Mouse (Mus musculus) heart, embryonic 12.5 days (tissue): Measurements from ENCODE around the gene Hpse2. TPM values are rescaled to one million over a fixed set of nuclear protein-coding genes. Genes with fewer than 3 reads are reported as not detected.
A peak's percentile ranks its signal among the peaks of the same experiment; 100 is the strongest.

ENCODE experiments used
- ATAC-seq: fragments of 200-750 bp; cut with Nextera tagmentation; 2 replicates; pipeline ENCODE4 v1.8.0; 2017; ENCODE audit warnings: moderate TSS enrichment, moderate library complexity; ENCODE audit not compliant: insufficient number of reproducible peaks, low FRiP score
- H3K27ac ChIP-seq: fragments of 300-500 bp; sonication (generic); 2 replicates; pipeline ENCODE4 v1.5.1; 2016; ENCODE audit warnings: mild to moderate bottlenecking, moderate library complexity; ENCODE audit not compliant: poor library complexity, severe bottlenecking
- H3K27me3 ChIP-seq: fragments of 300-500 bp; sonication (generic); replicated peaks from 2 replicates; pipeline ENCODE4 v1.6.1; 2016; ENCODE audit warnings: mild to moderate bottlenecking, moderate library complexity
- H3K36me3 ChIP-seq: fragments of 300-500 bp; sonication (generic); 2 replicates; pipeline ENCODE4 v1.6.1; 2016; ENCODE audit warnings: mild to moderate bottlenecking, moderate library complexity
- H3K4me1 ChIP-seq: fragments of 300-500 bp; sonication (generic); replicated peaks from 2 replicates; pipeline ENCODE4 v1.6.1; 2016; ENCODE audit warnings: mild to moderate bottlenecking
- H3K4me2 ChIP-seq: fragments of 300-500 bp; sonication (generic); 2 replicates; pipeline ENCODE4 v1.6.1; 2016; ENCODE audit warnings: mild to moderate bottlenecking, moderate library complexity
- H3K4me3 ChIP-seq: fragments of 300-500 bp; sonication (generic); 2 replicates; pipeline ENCODE4 v1.5.1; 2016; ENCODE audit warnings: mild to moderate bottlenecking
- H3K9ac ChIP-seq: fragments of 300-500 bp; sonication (generic); 2 replicates; pipeline ENCODE4 v1.6.1; 2016; ENCODE audit warnings: mild to moderate bottlenecking, moderate library complexity
- H3K9me3 ChIP-seq: fragments of 300-500 bp; sonication (generic); replicated peaks from 2 replicates; pipeline ENCODE4 v1.6.1; 2016; ENCODE audit warnings: mild to moderate bottlenecking, moderate library complexity
- WGBS: fragments of 180-500 bp; shearing (Covaris S2); methylation state at CpG from one replicate; pipeline ENCODE4 v1.1.7; 2016; 5-methylcytosine and 5-hydroxymethylcytosine counted together
- polyA plus RNA-seq: library from polyadenylated mRNA; unstranded; fragments of >200 nt; fragmentation: Nextera tagmentation; extraction: Ambion mirVana; gene quantifications from 2 replicates; pipeline ENCODE4 v1.2.1, GENCODE M21; 2016

Gene Hpse2
- polyA plus RNA-seq: 0.30 and 0.51 TPM in 2 replicates

DNA sequence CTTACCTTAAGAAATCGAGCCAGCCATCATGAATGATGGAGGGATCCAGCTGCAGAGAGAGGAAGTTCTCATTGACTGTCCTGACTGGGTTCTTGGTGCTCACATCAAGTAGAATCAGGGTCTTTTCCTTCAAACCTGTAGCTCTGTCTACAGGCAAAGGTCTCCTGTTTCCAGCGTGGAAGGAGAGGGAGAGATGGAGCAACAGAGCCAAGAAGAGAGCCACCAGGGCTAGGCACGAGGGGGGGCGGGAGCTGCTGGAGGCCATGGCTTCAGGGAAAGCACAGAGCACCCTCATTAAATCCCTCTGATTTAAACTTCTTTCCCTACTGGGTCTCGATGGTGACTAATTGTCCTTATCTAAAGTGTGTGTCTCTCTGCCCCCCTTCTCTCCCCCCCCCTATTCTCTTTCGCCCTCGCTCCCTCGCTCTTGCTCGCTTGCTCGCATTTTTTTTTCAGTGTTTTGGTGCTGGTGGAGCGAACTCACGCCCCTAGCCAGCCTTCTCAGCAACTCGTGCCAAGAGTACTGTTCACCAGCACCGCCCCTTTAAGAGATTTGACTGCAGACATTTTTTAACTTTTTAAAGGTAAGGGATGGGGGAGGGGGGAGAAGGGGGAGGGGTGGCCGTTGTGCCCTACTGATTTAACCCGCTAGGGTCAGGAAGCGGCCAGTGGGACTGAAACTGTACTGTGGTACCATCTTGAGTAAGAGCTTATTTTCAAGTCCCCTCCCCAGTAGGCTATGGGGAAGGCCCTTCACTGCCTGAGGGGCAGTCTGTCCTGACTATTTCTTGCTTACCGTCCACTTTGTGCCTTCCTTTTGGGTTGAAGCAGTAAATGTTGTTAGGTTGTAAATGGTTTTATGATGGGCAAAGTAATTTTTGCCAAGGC lies at the start of gene Hpse2:
TSS of gene Hpse2 (minus strand) at position 339 of the 888 bp plus-strand sequence.
- no peak within 1 kb of the TSS for H3K27ac ChIP-seq
- H3K27me3 ChIP-seq: peaks cover 56% of the 10 kb centered on the region
- no peaks in the 10 kb centered on the region for H3K36me3 ChIP-seq
- H3K4me3 ChIP-seq: peak within 1 kb of the TSS; percentile 35
- H3K4me2 ChIP-seq: peak within 1 kb of the TSS; percentile 75
- H3K4me1 ChIP-seq: peaks cover 24% of the 10 kb centered on the region
- no peak for ATAC-seq
- 2% methylated on average over 18 of the region's 18 CpGs for WGBS
- no peaks in the 10 kb centered on the region for H3K9me3 ChIP-seq
- no peak within 1 kb of the TSS for H3K9ac ChIP-seq

DNA sequence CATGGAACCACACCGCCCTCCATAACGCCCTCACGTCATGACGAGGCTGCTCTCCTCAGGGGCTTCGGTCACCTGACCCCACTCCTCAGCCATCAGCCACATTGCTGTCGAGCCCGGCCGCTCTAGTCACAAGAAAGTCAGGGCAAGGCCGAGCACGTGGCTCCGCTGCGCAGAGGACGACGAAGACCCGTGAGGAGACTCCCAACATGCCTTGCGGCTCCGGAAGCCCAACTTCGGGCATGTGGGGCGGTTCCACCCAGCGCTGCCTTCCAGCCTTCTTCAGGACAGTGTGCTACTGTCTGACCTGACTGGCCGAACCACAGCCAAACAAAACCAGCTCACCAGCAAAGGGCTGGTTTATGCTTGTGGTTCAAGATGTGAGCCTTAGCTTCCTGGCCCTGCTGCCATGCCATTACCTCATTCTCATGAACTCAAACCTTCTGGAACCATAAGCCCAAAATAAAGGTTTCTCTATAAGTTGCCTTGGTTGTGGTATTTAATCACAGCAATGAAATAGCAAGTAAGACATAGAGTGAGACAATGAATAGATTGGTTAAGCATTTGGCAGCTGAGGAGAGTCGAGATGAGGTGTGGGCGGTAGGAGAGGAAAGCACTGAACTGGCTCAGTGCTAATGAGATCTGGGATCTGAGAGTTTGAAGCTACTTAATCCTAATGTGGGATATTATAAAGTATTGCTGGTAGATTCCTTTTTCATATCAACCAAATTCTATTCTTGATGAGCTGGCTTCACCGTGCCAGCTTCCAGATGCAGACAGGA lies 39.5 kb upstream of the Hpse2 start:
- Histone ChIP-seq H3K27ac (no peak overlapping the region), H3K4me3 (no peak overlapping the region), H3K36me3 (no peaks in the 10 kb centered on the region), H3K4me1 (no peaks in the 10 kb centered on the region), H3K27me3 (peaks cover 24% of the 10 kb centered on the region), H3K9ac (no peak overlapping the region), H3K9me3 (no peaks in the 10 kb centered on the region), H3K4me2 (no peak overlapping the region)
- no peak for ATAC-seq
- 83% methylated on average over 24 of the region's 24 CpGs for WGBS

DNA sequence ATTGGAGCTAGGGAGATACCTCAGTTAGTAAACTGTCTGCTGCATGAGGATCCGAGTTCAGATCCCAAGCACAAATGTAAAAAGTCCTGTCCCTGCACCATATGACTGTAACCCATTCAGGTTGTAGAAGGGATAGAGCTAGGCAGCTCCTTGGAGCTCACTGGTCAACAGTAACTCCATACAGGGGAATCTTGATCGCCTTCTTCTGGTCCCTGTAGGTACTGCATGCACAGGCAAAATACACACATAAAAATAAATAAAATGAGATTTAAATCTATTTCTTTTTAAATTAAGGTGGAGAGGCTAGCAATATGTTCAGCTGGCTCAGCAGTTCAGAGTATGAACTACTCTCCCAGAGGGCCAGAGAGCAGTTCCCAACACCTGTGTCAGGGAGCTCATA lies 35.9 kb upstream of the Hpse2 start:
- Histone ChIP-seq H3K27me3 (peaks cover 21% of the 10 kb centered on the region), H3K9me3 (no peaks in the 10 kb centered on the region), H3K4me2 (no peak overlapping the region), H3K4me1 (no peaks in the 10 kb centered on the region), H3K4me3 (no peak overlapping the region), H3K36me3 (no peaks in the 10 kb centered on the region), H3K9ac (no peak overlapping the region), H3K27ac (no peak overlapping the region)
- WGBS: 62% methylated on average over 2 of the region's 2 CpGs
- ATAC-seq: no peak

DNA sequence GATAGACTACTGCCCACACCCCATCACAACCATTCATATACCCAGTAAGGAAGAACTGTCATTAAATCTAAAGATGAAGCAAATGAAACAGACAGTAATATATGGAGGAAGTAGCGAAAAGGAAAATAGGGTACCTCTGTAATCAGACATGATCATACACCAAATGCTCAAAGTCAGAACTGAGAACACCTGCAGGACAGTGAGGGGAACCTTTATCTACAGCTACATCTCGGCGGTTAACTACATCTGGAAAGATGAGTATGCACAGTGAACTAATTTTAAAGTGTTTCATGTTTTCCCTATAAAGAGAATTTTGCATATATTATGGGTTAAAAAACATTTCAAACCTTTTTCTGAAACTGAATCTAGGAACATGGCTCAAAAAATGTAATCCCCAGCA lies 32.4 kb upstream of the Hpse2 start:
- Histone ChIP-seq H3K27me3 (no peaks in the 10 kb centered on the region; the same call in 1 of the 2 replicates), H3K9me3 (no peaks in the 10 kb centered on the region), H3K36me3 (no peaks in the 10 kb centered on the region), H3K4me3 (no peak overlapping the region), H3K4me1 (no peaks in the 10 kb centered on the region), H3K4me2 (no peak overlapping the region), H3K9ac (no peak overlapping the region), H3K27ac (no peak overlapping the region)
- no peak for ATAC-seq
- 73% methylated on average over 3 of the region's 3 CpGs for WGBS

DNA sequence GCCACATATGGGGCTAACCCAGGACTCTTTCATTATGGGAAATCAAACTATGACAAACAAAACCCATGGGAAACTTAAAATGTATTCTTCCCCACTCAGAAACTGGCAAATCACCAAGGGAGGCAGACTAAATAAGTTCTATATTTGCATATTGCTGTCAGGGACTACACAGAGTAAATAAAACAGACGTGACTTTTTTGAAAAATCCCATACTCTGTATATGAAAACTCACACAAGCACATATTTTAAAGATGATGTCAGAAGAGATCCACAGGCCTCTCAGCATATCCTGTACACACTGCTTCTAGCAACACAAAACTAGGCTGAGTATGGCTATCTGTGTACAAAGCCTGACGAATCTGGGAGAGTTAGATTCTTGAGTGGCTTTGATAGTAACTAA lies 27.4 kb upstream of the Hpse2 start:
- no peaks in the 10 kb centered on the region for H3K9me3 ChIP-seq
- no peaks in the 10 kb centered on the region for H3K36me3 ChIP-seq
- no peak overlapping the region for H3K4me3 ChIP-seq
- no peak overlapping the region for H3K9ac ChIP-seq
- WGBS: 53% methylated on average over 2 of the region's 2 CpGs
- H3K4me2 ChIP-seq: no peak overlapping the region
- H3K27me3 ChIP-seq: no peaks in the 10 kb centered on the region; the same call in 1 of the 2 replicates
- H3K4me1 ChIP-seq: no peaks in the 10 kb centered on the region
- no peak overlapping the region for H3K27ac ChIP-seq
- ATAC-seq: no peak

DNA sequence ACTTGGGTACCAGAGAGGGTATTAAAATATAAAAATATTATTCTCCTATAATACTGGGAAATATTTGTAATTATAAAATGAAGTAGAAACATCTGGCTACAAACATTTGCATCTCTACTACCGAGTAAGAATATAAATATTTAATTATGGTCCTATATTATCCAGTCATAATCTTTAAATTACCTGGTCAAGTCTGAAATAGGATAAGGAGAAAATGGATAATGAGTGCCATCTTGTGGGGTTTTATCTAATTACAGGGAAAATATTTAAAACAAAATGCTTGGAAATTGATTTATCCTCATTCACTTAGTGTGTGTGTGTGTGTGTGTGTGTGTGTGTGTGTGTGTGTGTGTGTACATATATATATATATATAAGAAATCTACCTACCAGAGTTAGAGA lies 19.0 kb upstream of the Hpse2 start:
- 29% methylated on average over 1 of the region's 1 CpGs for WGBS
- no peak for ATAC-seq
- Histone ChIP-seq H3K27ac (no peak overlapping the region), H3K4me2 (no peak overlapping the region), H3K27me3 (no peaks in the 10 kb centered on the region; the same call in 1 of the 2 replicates), H3K36me3 (no peaks in the 10 kb centered on the region), H3K9ac (no peak overlapping the region), H3K4me3 (no peak overlapping the region), H3K4me1 (no peaks in the 10 kb centered on the region), H3K9me3 (no peaks in the 10 kb centered on the region)

DNA sequence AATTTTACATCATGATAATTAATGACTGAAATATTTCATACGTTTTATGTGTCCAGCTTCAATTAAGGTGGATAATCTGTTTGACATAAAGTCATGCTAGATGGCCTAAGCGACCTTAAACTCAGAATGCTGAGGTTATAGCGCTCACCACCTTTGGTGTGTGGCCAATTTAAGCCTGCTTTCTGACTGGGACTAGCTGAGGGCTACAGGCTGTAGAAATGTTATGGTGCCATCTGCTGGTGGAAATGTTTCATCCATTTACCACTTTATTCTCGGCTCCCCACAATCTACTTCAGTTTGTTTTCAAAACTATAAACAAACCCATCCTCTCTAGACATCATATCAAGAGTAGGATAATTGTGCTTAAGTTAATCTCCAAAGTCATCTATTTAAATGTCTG lies 8.2 kb upstream of the Hpse2 start:
- Histone ChIP-seq H3K4me1 (no peaks in the 10 kb centered on the region), H3K36me3 (no peaks in the 10 kb centered on the region), H3K9ac (no peak overlapping the region), H3K27me3 (no peaks in the 10 kb centered on the region; the same call in 1 of the 2 replicates), H3K27ac (no peak overlapping the region), H3K9me3 (no peaks in the 10 kb centered on the region), H3K4me2 (no peak overlapping the region), H3K4me3 (no peak overlapping the region)
- ATAC-seq: no peak
- 5% methylated on average over 4 of the region's 4 CpGs for WGBS

DNA sequence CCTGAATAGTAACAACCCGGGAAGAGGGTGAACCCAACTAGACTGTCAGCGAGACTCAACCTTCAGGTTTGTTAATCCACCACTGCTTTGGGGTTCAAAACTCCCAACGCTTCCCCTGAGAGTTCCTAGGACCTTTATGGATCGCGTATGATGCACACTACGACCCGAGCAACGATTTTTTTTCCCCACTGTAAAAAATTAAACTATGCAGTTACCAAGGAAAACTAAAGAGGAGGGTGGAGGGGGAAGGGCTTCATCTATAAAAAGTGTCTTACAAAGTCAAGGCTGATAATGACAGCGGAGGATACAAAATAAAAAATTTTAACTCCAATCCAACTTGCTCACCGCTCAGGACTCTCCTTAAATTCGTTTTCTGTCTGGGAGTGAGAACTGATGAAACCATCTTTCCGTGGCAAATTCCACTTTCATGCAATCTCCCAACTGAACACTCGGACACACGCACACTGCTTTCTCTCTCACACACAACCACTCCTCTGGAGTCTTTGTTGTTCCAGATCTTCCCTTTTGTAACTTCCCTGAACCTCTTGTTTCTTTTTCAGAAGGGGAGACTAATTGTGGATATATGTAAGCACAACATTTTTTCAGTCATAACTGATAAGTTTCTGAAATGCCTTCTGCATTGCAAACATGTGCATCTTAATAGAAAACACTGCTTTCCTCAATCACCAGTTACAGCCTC lies 934 bp downstream of the Hpse2 start:
- peak overlapping the region; percentile 36 for H3K4me3 ChIP-seq
- peaks cover 59% of the 10 kb centered on the region for H3K27me3 ChIP-seq
- H3K4me1 ChIP-seq: peaks cover 24% of the 10 kb centered on the region
- H3K9me3 ChIP-seq: no peaks in the 10 kb centered on the region
- H3K36me3 ChIP-seq: no peaks in the 10 kb centered on the region
- H3K4me2 ChIP-seq: peak overlapping the region; percentile 75
- H3K9ac ChIP-seq: no peak overlapping the region
- ATAC-seq: no peak
- 3% methylated on average over 14 of the region's 14 CpGs for WGBS
- no peak overlapping the region for H3K27ac ChIP-seq

DNA sequence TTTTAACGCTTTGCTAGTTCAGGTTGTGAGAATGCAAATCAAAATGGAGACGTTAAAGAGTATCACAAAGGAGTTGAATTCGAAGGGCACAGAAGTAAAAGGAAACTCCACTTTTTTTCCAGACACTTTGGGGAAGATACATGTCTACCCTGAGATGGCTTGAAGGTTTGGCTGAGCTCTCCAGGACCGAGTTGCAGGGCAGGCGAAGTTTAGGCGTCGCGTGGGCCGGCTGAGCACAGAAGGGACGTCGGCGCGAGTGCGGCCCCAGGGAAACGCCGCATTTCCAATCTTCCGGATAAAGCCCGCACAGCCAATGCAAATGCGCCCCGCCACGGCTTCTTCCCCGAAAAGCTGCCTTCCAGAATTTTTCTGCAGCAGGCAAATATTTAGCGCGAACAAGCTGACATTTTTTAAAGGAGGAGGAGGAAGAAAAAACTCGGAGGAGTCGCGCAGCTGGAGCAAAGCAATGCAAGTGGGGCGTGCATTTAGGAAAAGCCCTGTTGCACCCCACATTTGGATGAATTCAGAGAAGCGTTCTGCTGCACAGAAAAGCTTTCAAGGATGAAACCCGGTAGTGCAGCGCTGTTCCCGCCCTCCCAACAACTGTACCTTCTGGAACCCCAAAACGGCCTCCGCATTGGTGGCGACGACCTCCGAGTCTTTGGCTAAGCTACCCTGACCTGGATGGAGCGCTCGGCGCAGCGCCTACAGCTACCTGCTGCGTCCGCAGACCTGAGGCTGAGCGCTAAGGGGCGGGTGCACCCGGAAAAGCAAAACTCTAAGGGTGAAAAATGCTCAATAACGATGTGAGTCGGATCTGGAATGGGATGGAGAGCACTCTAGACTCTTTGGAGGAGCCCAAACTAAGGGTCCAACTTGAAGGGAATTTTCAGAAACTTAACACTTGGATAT lies 1.9 kb downstream of the Hpse2 start:
- H3K9ac ChIP-seq: no peak overlapping the region
- WGBS: under 1% methylated on average over 48 of the region's 48 CpGs
- H3K4me1 ChIP-seq: peaks cover 24% of the 10 kb centered on the region
- H3K4me2 ChIP-seq: peak overlapping the region; percentile 75
- peak overlapping the region; percentile 36 for H3K4me3 ChIP-seq
- no peak overlapping the region for H3K27ac ChIP-seq
- ATAC-seq: no peak
- no peaks in the 10 kb centered on the region for H3K9me3 ChIP-seq
- H3K27me3 ChIP-seq: peaks cover 59% of the 10 kb centered on the region
- no peaks in the 10 kb centered on the region for H3K36me3 ChIP-seq

DNA sequence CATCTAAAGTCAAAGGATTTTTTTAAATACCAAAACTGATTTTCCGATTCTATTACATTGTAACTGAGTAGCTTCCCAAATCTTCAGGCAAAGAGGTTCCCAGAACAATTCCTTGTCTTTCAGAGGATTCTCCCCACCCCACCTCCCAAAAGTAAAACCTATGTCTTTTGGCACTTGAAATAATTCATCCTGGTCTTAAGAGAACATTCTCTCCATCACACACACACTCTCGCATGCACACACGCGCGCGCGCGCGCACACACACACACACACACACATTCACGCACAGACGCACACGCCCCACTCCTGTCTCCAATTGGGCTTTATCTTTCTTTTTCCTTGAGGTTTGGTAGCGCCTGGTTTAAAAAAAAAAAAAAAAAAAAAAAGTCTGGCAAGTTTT lies 2.7 kb downstream of the Hpse2 start:
- no peak overlapping the region for H3K27ac ChIP-seq

More for the DNA sequence above, 2.7 kb downstream of the Hpse2 start:
- WGBS: 6% methylated on average over 12 of the region's 13 CpGs
- Histone ChIP-seq H3K4me3 (peak overlapping the region; percentile 44), H3K9me3 (no peaks in the 10 kb centered on the region), H3K9ac (no peak overlapping the region), H3K27me3 (peaks cover 59% of the 10 kb centered on the region), H3K4me2 (peak overlapping the region; percentile 75), H3K36me3 (no peaks in the 10 kb centered on the region), H3K4me1 (peaks cover 24% of the 10 kb centered on the region)
- ATAC-seq: no peak
